Mouse (Mus musculus) midbrain, postnatal 0 days (tissue): Measurements from ENCODE around the gene Akap10. TPM values are rescaled to one million over a fixed set of nuclear protein-coding genes. Genes with fewer than 3 reads are reported as not detected.

Experiments
- ATAC-seq: fragments of 200-750 bp; cut with Nextera tagmentation; 2 replicates; pipeline ENCODE4 v1.8.0; 2017; ENCODE audit warnings: moderate number of reproducible peaks, mild to moderate bottlenecking, moderate TSS enrichment, moderate library complexity; ENCODE audit not compliant: low FRiP score
- DNase-seq: peaks from one replicate; pipeline ENCODE4 v3.0.0-alpha.2; 2015; ENCODE audit warnings: low spot score
- H3K27ac ChIP-seq: fragments of 300-500 bp; sonication (generic); 2 replicates; pipeline ENCODE4 v1.5.1; 2014; ENCODE audit warnings: low read depth, mild to moderate bottlenecking, low read length, mixed read lengths
- H3K27me3 ChIP-seq: fragments of 300-500 bp; sonication (generic); 2 replicates; pipeline ENCODE4 v1.6.1; 2014; ENCODE audit warnings: low read length, control low read depth, mixed read lengths; ENCODE audit not compliant: insufficient read depth
- H3K36me3 ChIP-seq: fragments of 300-500 bp; sonication (generic); 2 replicates; pipeline ENCODE4 v1.6.1; 2014; ENCODE audit warnings: low read length, control low read depth, mixed read lengths; ENCODE audit not compliant: insufficient read depth
- H3K4me1 ChIP-seq: fragments of 300-500 bp; sonication (generic); 2 replicates; pipeline ENCODE4 v1.6.1; 2014; ENCODE audit warnings: mild to moderate bottlenecking, control low read depth, antibody characterized with exemption, low read length, mixed read lengths; ENCODE audit not compliant: insufficient read depth
- H3K4me2 ChIP-seq: fragments of 300-500 bp; sonication (generic); 2 replicates; pipeline ENCODE4 v1.6.1; 2014; ENCODE audit warnings: low read depth, mild to moderate bottlenecking, low read length, mixed read lengths; ENCODE audit not compliant: poor library complexity, severe bottlenecking
- H3K4me3 ChIP-seq: fragments of 300-500 bp; sonication (generic); 2 replicates; pipeline ENCODE4 v1.5.1; 2014; ENCODE audit warnings: low read depth, mild to moderate bottlenecking, low read length, moderate library complexity
- H3K9ac ChIP-seq: fragments of 300-500 bp; sonication (generic); replicated peaks from 2 replicates; pipeline ENCODE4 v1.6.1; 2014; ENCODE audit warnings: mild to moderate bottlenecking, low read length, moderate library complexity, mixed read lengths; ENCODE audit not compliant: poor library complexity, severe bottlenecking
- H3K9me3 ChIP-seq: fragments of 300-500 bp; sonication (generic); 2 replicates; pipeline ENCODE4 v1.6.1; 2016; ENCODE audit warnings: low read length, control low read depth
- CTCF ChIP-seq: IDR thresholded peaks from 2 replicates; pipeline ENCODE4 v1.5.1; 2016; ENCODE audit warnings: antibody characterized with exemption, mild to moderate bottlenecking
- WGBS: fragments of 180-500 bp; shearing (Covaris S2); extraction: QIAGEN DNeasy Blood & Tissue Kit; methylation state at CpG from one replicate; pipeline ENCODE4 v1.1.7; 2014; 5-methylcytosine and 5-hydroxymethylcytosine counted together
- polyA plus RNA-seq: library from polyadenylated mRNA; unstranded; fragments of >200 nt; fragmentation: Nextera tagmentation; extraction: Ambion mirVana; gene quantifications from 2 replicates; pipeline ENCODE4 v1.2.1, GENCODE M21; 2015
- total RNA-seq: library from RNA; depleted of rRNA; stranded (reverse); fragments of >200 nt; gene quantifications from 2 replicates; pipeline ENCODE4 v1.2.3, GENCODE M21; 2014

Gene Akap10
- total and polyA plus RNA-seq, 2 experiments from 2014 or later: 6.3 to 16.7 TPM

- H3K27me3 ChIP-seq: no peaks in the 10 kb centered on the region
- TF ChIP-seq CTCF: no peak
- ATAC-seq (no peak), DNase-seq (no peak)
- H3K4me2 ChIP-seq: no peak overlapping the region
- H3K36me3 ChIP-seq: peaks cover 36% of the 10 kb centered on the region
- H3K9ac ChIP-seq: no peak overlapping the region
- no peak overlapping the region for H3K4me3 ChIP-seq
- 89% methylated on average over 5 of the region's 5 CpGs for WGBS
- H3K27ac ChIP-seq: no peak overlapping the region
- H3K4me1 ChIP-seq: no peaks in the 10 kb centered on the region
- no peaks in the 10 kb centered on the region for H3K9me3 ChIP-seq
These were observed 58.2 kb downstream of the Akap10 start for GRCm38 (mm10) chr11:61871881-61872280.

- Histone ChIP-seq H3K4me1 (no peaks in the 10 kb centered on the region), H3K4me2 (no peak overlapping the region), H3K4me3 (no peak overlapping the region), H3K36me3 (peaks cover 10% of the 10 kb centered on the region), H3K27me3 (no peaks in the 10 kb centered on the region), H3K9ac (no peak overlapping the region), H3K9me3 (no peaks in the 10 kb centered on the region), H3K27ac (no peak overlapping the region)
- no peak for TF ChIP-seq CTCF
- ATAC-seq (no peak), DNase-seq (no peak)
These were observed 63.2 kb downstream of the Akap10 start for GRCm38 (mm10) chr11:61866856-61867255.

- H3K4me2 ChIP-seq: no peak overlapping the region
- ATAC-seq: no peak
- DNase-seq: no peak
- H3K9ac ChIP-seq: no peak overlapping the region
- no peak for TF ChIP-seq CTCF
- 83% methylated on average over 6 of the region's 6 CpGs for WGBS
- no peak overlapping the region for H3K27ac ChIP-seq
- no peaks in the 10 kb centered on the region for H3K27me3 ChIP-seq
- H3K9me3 ChIP-seq: no peaks in the 10 kb centered on the region
- H3K36me3 ChIP-seq: no peaks in the 10 kb centered on the region
- H3K4me1 ChIP-seq: no peaks in the 10 kb centered on the region
- no peak overlapping the region for H3K4me3 ChIP-seq
These were observed 68.1 kb downstream of the Akap10 start for GRCm38 (mm10) chr11:61861781-61862547.

DNA sequence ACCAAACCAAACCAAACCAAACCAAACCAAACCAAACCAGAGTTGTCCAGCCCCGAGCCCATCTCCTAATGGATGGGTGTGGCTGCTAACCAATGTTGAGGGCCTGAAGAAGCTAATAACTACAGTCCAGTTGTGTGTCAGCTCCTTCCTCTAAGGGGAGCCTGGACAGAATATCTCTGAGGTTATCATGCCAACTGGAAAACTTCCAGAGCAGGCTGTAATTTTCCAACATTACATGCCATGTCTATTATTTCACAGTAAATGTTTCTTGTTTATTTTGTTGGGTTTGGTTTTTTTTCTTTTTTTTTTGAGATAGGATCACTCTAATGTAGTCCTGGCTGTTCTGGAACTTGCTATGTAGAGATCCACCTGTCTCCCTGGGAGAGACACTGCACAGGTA is 70.7 kb downstream of the Akap10 start:
- Histone ChIP-seq H3K9me3 (no peaks in the 10 kb centered on the region), H3K27me3 (no peaks in the 10 kb centered on the region), H3K4me2 (no peak overlapping the region), H3K27ac (no peak overlapping the region), H3K36me3 (no peaks in the 10 kb centered on the region), H3K9ac (no peak overlapping the region), H3K4me1 (no peaks in the 10 kb centered on the region), H3K4me3 (no peak overlapping the region)
- WGBS: 65% methylated on average over 1 of the region's 1 CpGs
- no peak for ATAC-seq
- TF ChIP-seq CTCF: no peak
- no peak for DNase-seq

- peak overlapping the region; percentile 90 for H3K9ac ChIP-seq
- peak overlapping the region; percentile 93 for H3K27ac ChIP-seq
- TF ChIP-seq CTCF: no peak
- H3K4me2 ChIP-seq: peak overlapping the region; percentile 64
- ATAC-seq (no peak), DNase-seq (no peak)
- H3K4me3 ChIP-seq: peak overlapping the region; percentile 60
- H3K27me3 ChIP-seq: no peaks in the 10 kb centered on the region
- no peaks in the 10 kb centered on the region for H3K9me3 ChIP-seq
- WGBS: 36% methylated on average over 6 of the region's 6 CpGs
- H3K36me3 ChIP-seq: no peaks in the 10 kb centered on the region
- H3K4me1 ChIP-seq: peaks cover 5% of the 10 kb centered on the region; the same call in 1 of the 2 replicates
These were observed 74.5 kb downstream of the Akap10 start for GRCm38 (mm10) chr11:61855539-61855938.

GRCm38 (mm10) chr11:61854988-61855411 is 75.1 kb downstream of the Akap10 start, which contains the start of gene Ulk2:
TSS of gene Ulk2 (minus strand) at chr11:61855073.
- Histone ChIP-seq H3K9ac (peak within 1 kb of the TSS; percentile 90), H3K27ac (peak within 1 kb of the TSS; percentile 93), H3K27me3 (no peaks in the 10 kb centered on the region), H3K36me3 (no peaks in the 10 kb centered on the region), H3K9me3 (no peaks in the 10 kb centered on the region), H3K4me1 (peaks cover 5% of the 10 kb centered on the region; the same call in 1 of the 2 replicates), H3K4me2 (peak within 1 kb of the TSS; percentile 64), H3K4me3 (peak within 1 kb of the TSS; percentile 60)
- ATAC-seq: peak; percentile 94
- DNase-seq: peak; percentile 96
- under 1% methylated on average over 51 of the region's 58 CpGs for WGBS
- peak; percentile 21 for TF ChIP-seq CTCF
